Mouse (Mus musculus): ENCODE measurements around the gene Ogfod2. TPM values are rescaled to one million over a fixed set of nuclear protein-coding genes. Genes with fewer than 3 reads are reported as not detected.
A peak's percentile ranks its signal among the peaks of the same experiment; 100 is the strongest.

Ogfod2 gene
- polyA plus RNA-seq, 1 experiment from 2014 or later: 9.6 TPM

- DNase-seq (ENCODE audit: low spot score): no peak
- Histone ChIP-seq H3K27ac (replicated peaks; ENCODE audit: low read depth, low read length) (no peak overlapping the region), H3K4me2 (ENCODE audit: low read depth, low read length) (no peak overlapping the region), H3K27me3 (ENCODE audit: control insufficient read depth, insufficient read depth, low read length) (no peaks in the 10 kb centered on the region), H3K9ac (replicated peaks; ENCODE audit: low read length) (no peak overlapping the region), H3K4me1 (ENCODE audit: control insufficient read depth, insufficient read depth, low read length) (no peaks in the 10 kb centered on the region), H3K4me3 (ENCODE audit: low read depth, low read length) (no peak overlapping the region), H3K36me3 (replicated peaks; ENCODE audit: control insufficient read depth, insufficient read depth, low read depth, low read length) (no peaks in the 10 kb centered on the region), H3K9me3 (replicated peaks; ENCODE audit: control insufficient read depth, low read length) (no peaks in the 10 kb centered on the region)
- ATAC-seq (replicated peaks; ENCODE audit: insufficient number of reproducible peaks, low FRiP score, low TSS enrichment, low read depth): no peak
- WGBS: 83% methylated on average over 4 of the region's 4 CpGs
These were observed 25.2 kb upstream of the Ogfod2 start for GRCm38 (mm10) chr5:124086876-124087275.

GRCm38 (mm10) chr5:124089868-124090267, 22.2 kb upstream of the Ogfod2 start:
- Histone ChIP-seq H3K36me3 (replicated peaks; ENCODE audit: control insufficient read depth, insufficient read depth, low read depth, low read length) (no peaks in the 10 kb centered on the region), H3K4me2 (ENCODE audit: low read depth, low read length) (no peak overlapping the region), H3K9me3 (replicated peaks; ENCODE audit: control insufficient read depth, low read length) (no peaks in the 10 kb centered on the region), H3K27me3 (ENCODE audit: control insufficient read depth, insufficient read depth, low read length) (no peaks in the 10 kb centered on the region), H3K4me1 (ENCODE audit: control insufficient read depth, insufficient read depth, low read length) (no peaks in the 10 kb centered on the region), H3K9ac (replicated peaks; ENCODE audit: low read length) (no peak overlapping the region), H3K27ac (replicated peaks; ENCODE audit: low read depth, low read length) (no peak overlapping the region), H3K4me3 (ENCODE audit: low read depth, low read length) (no peak overlapping the region)
- 83% methylated on average over 23 of the region's 23 CpGs for WGBS
- DNase-seq (ENCODE audit: low spot score) (no peak), ATAC-seq (replicated peaks; ENCODE audit: insufficient number of reproducible peaks, low FRiP score, low TSS enrichment, low read depth) (peak; percentile 35; the same call in 1 of the 2 replicates)

- ATAC-seq (replicated peaks; ENCODE audit: insufficient number of reproducible peaks, low FRiP score, low TSS enrichment, low read depth): no peak
- H3K4me1 ChIP-seq (ENCODE audit: control insufficient read depth, insufficient read depth, low read length): no peaks in the 10 kb centered on the region
- H3K9me3 ChIP-seq (replicated peaks; ENCODE audit: control insufficient read depth, low read length): no peaks in the 10 kb centered on the region
- no peaks in the 10 kb centered on the region for H3K27me3 ChIP-seq (ENCODE audit: control insufficient read depth, insufficient read depth, low read length)
- no peak overlapping the region for H3K4me3 ChIP-seq (ENCODE audit: low read depth, low read length)
- WGBS: 67% methylated on average over 9 of the region's 9 CpGs
- no peak for DNase-seq (ENCODE audit: low spot score)
- H3K36me3 ChIP-seq (replicated peaks; ENCODE audit: control insufficient read depth, insufficient read depth, low read depth, low read length): no peaks in the 10 kb centered on the region
- no peak overlapping the region for H3K27ac ChIP-seq (replicated peaks; ENCODE audit: low read depth, low read length)
- H3K4me2 ChIP-seq (ENCODE audit: low read depth, low read length): no peak overlapping the region
- H3K9ac ChIP-seq (replicated peaks; ENCODE audit: low read length): no peak overlapping the region
These were observed 20.1 kb upstream of the Ogfod2 start for GRCm38 (mm10) chr5:124091951-124092406.

GRCm38 (mm10) chr5:124093120-124093794, 18.8 kb upstream of the Ogfod2 start:
- 74% methylated on average over 11 of the region's 11 CpGs for WGBS
- ATAC-seq (replicated peaks; ENCODE audit: insufficient number of reproducible peaks, low FRiP score, low TSS enrichment, low read depth) (no peak), DNase-seq (ENCODE audit: low spot score) (no peak)
- Histone ChIP-seq H3K9ac (replicated peaks; ENCODE audit: low read length) (no peak overlapping the region), H3K4me1 (ENCODE audit: control insufficient read depth, insufficient read depth, low read length) (no peaks in the 10 kb centered on the region), H3K4me3 (ENCODE audit: low read depth, low read length) (no peak overlapping the region), H3K9me3 (replicated peaks; ENCODE audit: control insufficient read depth, low read length) (no peaks in the 10 kb centered on the region), H3K36me3 (replicated peaks; ENCODE audit: control insufficient read depth, insufficient read depth, low read depth, low read length) (no peaks in the 10 kb centered on the region), H3K4me2 (ENCODE audit: low read depth, low read length) (no peak overlapping the region), H3K27me3 (ENCODE audit: control insufficient read depth, insufficient read depth, low read length) (no peaks in the 10 kb centered on the region), H3K27ac (replicated peaks; ENCODE audit: low read depth, low read length) (no peak overlapping the region)

- 85% methylated on average over 12 of the region's 12 CpGs for WGBS
- Histone ChIP-seq H3K36me3 (replicated peaks; ENCODE audit: control insufficient read depth, insufficient read depth, low read depth, low read length) (no peaks in the 10 kb centered on the region), H3K4me3 (ENCODE audit: low read depth, low read length) (no peak overlapping the region), H3K9me3 (replicated peaks; ENCODE audit: control insufficient read depth, low read length) (no peaks in the 10 kb centered on the region; the same call in 1 of the 2 replicates), H3K4me1 (ENCODE audit: control insufficient read depth, insufficient read depth, low read length) (no peaks in the 10 kb centered on the region), H3K27ac (replicated peaks; ENCODE audit: low read depth, low read length) (no peak overlapping the region), H3K27me3 (ENCODE audit: control insufficient read depth, insufficient read depth, low read length) (no peaks in the 10 kb centered on the region), H3K4me2 (ENCODE audit: low read depth, low read length) (no peak overlapping the region), H3K9ac (replicated peaks; ENCODE audit: low read length) (no peak overlapping the region)
- DNase-seq (ENCODE audit: low spot score): no peak
- no peak for ATAC-seq (replicated peaks; ENCODE audit: insufficient number of reproducible peaks, low FRiP score, low TSS enrichment, low read depth)
These were observed 18.1 kb upstream of the Ogfod2 start for GRCm38 (mm10) chr5:124093852-124094604.

- Histone ChIP-seq H3K4me2 (ENCODE audit: low read depth, low read length) (peak overlapping the region; percentile 76), H3K9ac (replicated peaks; ENCODE audit: low read length) (peak overlapping the region; percentile 41; the same call in 1 of the 2 replicates), H3K9me3 (replicated peaks; ENCODE audit: control insufficient read depth, low read length) (no peaks in the 10 kb centered on the region; the same call in 1 of the 2 replicates), H3K27me3 (ENCODE audit: control insufficient read depth, insufficient read depth, low read length) (no peaks in the 10 kb centered on the region), H3K4me1 (ENCODE audit: control insufficient read depth, insufficient read depth, low read length) (no peaks in the 10 kb centered on the region), H3K27ac (replicated peaks; ENCODE audit: low read depth, low read length) (no peak overlapping the region), H3K4me3 (ENCODE audit: low read depth, low read length) (peak overlapping the region; percentile 39), H3K36me3 (replicated peaks; ENCODE audit: control insufficient read depth, insufficient read depth, low read depth, low read length) (no peaks in the 10 kb centered on the region)
- no peak for DNase-seq (ENCODE audit: low spot score)
- peak; percentile 58 for ATAC-seq (replicated peaks; ENCODE audit: insufficient number of reproducible peaks, low FRiP score, low TSS enrichment, low read depth)
- 8% methylated on average over 19 of the region's 19 CpGs for WGBS
These were observed 17.0 kb upstream of the Ogfod2 start for GRCm38 (mm10) chr5:124095077-124095581.

- WGBS: under 1% methylated on average over 40 of the region's 42 CpGs
- no peaks in the 10 kb centered on the region; the same call in 1 of the 2 replicates for H3K9me3 ChIP-seq (replicated peaks; ENCODE audit: control insufficient read depth, low read length)
- H3K27ac ChIP-seq (replicated peaks; ENCODE audit: low read depth, low read length): no peak within 1 kb of the TSS
These were observed 16.4 kb upstream of the Ogfod2 start, which contains the start of gene Abcb9 for GRCm38 (mm10) chr5:124095596-124096232. Abcb9 (minus strand) TSS chr5:124095798.

More at GRCm38 (mm10) chr5:124095596-124096232, 16.4 kb upstream of the Ogfod2 start, which contains the start of gene Abcb9:
- H3K4me1 ChIP-seq (ENCODE audit: control insufficient read depth, insufficient read depth, low read length): no peaks in the 10 kb centered on the region
- peak; percentile 84 for DNase-seq (ENCODE audit: low spot score)
- ATAC-seq (replicated peaks; ENCODE audit: insufficient number of reproducible peaks, low FRiP score, low TSS enrichment, low read depth): peak; percentile 53
- no peaks in the 10 kb centered on the region for H3K27me3 ChIP-seq (ENCODE audit: control insufficient read depth, insufficient read depth, low read length)
- peak within 1 kb of the TSS; percentile 76 for H3K4me2 ChIP-seq (ENCODE audit: low read depth, low read length)
- peak within 1 kb of the TSS; percentile 41; the same call in 1 of the 2 replicates for H3K9ac ChIP-seq (replicated peaks; ENCODE audit: low read length)
- H3K4me3 ChIP-seq (ENCODE audit: low read depth, low read length): peak within 1 kb of the TSS; percentile 39
- H3K36me3 ChIP-seq (replicated peaks; ENCODE audit: control insufficient read depth, insufficient read depth, low read depth, low read length): no peaks in the 10 kb centered on the region
